Mouse (Mus musculus): ENCODE data around the gene Mafb. TPM values are rescaled to one million over a fixed set of nuclear protein-coding genes. Genes with fewer than 3 reads are reported as not detected.

Mafb gene
- polyA plus RNA-seq, 1 experiment, result 0.02 TPM

GRCm38 (mm10) chr2:160321829-160322228 lies 45.0 kb downstream of the Mafb start:
- Histone ChIP-seq H3K4me2 (ENCODE audit: low read depth) (no peak overlapping the region), H3K27me3 (ENCODE audit: control insufficient read depth, insufficient read depth, insufficient read length) (no peaks in the 10 kb centered on the region), H3K4me3 (no peak overlapping the region)

GRCm38 (mm10) chr2:160318255-160318654 lies 48.6 kb downstream of the Mafb start:
- Histone ChIP-seq H3K27me3 (ENCODE audit: control insufficient read depth, insufficient read depth, insufficient read length) (no peaks in the 10 kb centered on the region), H3ac (ENCODE audit: control insufficient read depth, insufficient read length) (no peak overlapping the region), H3K4me3 (no peak overlapping the region), H3K36me3 (ENCODE audit: control insufficient read depth, insufficient read depth) (no peaks in the 10 kb centered on the region), H3K4me2 (ENCODE audit: low read depth) (no peak overlapping the region), H3K79me2 (ENCODE audit: control insufficient read depth, insufficient read depth) (no peaks in the 10 kb centered on the region)
- TF ChIP-seq MYOG (IDR thresholded peaks at IDR 0.05; ENCODE audit: control insufficient read depth in 1 of 3, insufficient read depth in 1 of 3, insufficient read length in 2 of 3, low read depth in 2 of 3), result no peak
- no peak for TF ChIP-seq MYOD1 (IDR thresholded peaks at IDR 0.05; ENCODE audit: control insufficient read depth in 1 of 3, insufficient read length in 2 of 3, low read depth in 2 of 3)
- TF ChIP-seq SRF (IDR thresholded peaks at IDR 0.05; ENCODE audit: control insufficient read depth, insufficient read length, low read depth), result no peak
- TF ChIP-seq USF1 (IDR thresholded peaks at IDR 0.05; ENCODE audit: low read depth), result no peak
- no peak for TF ChIP-seq TCF3 (IDR thresholded peaks at IDR 0.05; ENCODE audit: insufficient read length, low read depth)
- no peak for TF ChIP-seq TCF12 (IDR thresholded peaks at IDR 0.05; ENCODE audit: insufficient read depth, poor library complexity, severe bottlenecking)
- TF ChIP-seq POLR2A (IDR thresholded peaks at IDR 0.05; ENCODE audit: insufficient read length, low read depth), result no peak
- no peak for TF ChIP-seq REST (IDR thresholded peaks at IDR 0.05; ENCODE audit: insufficient read depth, insufficient read length)
- TF ChIP-seq CEBPB (IDR thresholded peaks at IDR 0.05; ENCODE audit: insufficient read depth, poor library complexity, severe bottlenecking), result no peak
- no peak for TF ChIP-seq E2F4 (IDR thresholded peaks at IDR 0.05; ENCODE audit: insufficient read depth)
- TF ChIP-seq POLR2AphosphoS2 (IDR thresholded peaks at IDR 0.05; ENCODE audit: insufficient read length, low read depth), result no peak
- TF ChIP-seq MAX (IDR thresholded peaks at IDR 0.05; ENCODE audit: low read depth), result no peak

More at GRCm38 (mm10) chr2:160321829-160322228, 45.0 kb downstream of the Mafb start:
- Histone ChIP-seq H3ac (ENCODE audit: control insufficient read depth, insufficient read length) (no peak overlapping the region), H3K79me2 (ENCODE audit: control insufficient read depth, insufficient read depth) (no peaks in the 10 kb centered on the region), H3K36me3 (ENCODE audit: control insufficient read depth, insufficient read depth) (no peaks in the 10 kb centered on the region)
- TF ChIP-seq POLR2AphosphoS2 (IDR thresholded peaks at IDR 0.05; ENCODE audit: insufficient read length, low read depth), result no peak
- TF ChIP-seq MAX (IDR thresholded peaks at IDR 0.05; ENCODE audit: low read depth), result no peak
- TF ChIP-seq TCF3 (IDR thresholded peaks at IDR 0.05; ENCODE audit: insufficient read length, low read depth), result no peak
- TF ChIP-seq MYOD1 (IDR thresholded peaks at IDR 0.05; ENCODE audit: control insufficient read depth in 1 of 3, insufficient read length in 2 of 3, low read depth in 2 of 3), result no peak
- no peak for TF ChIP-seq POLR2A (IDR thresholded peaks at IDR 0.05; ENCODE audit: insufficient read length, low read depth)
- no peak for TF ChIP-seq REST (IDR thresholded peaks at IDR 0.05; ENCODE audit: insufficient read depth, insufficient read length)
- TF ChIP-seq TCF12 (IDR thresholded peaks at IDR 0.05; ENCODE audit: insufficient read depth, poor library complexity, severe bottlenecking), result no peak
- no peak for TF ChIP-seq SRF (IDR thresholded peaks at IDR 0.05; ENCODE audit: control insufficient read depth, insufficient read length, low read depth)

Other genes with a start within 250 kb of the Mafb start
- gene Gm826, start 32.9 kb downstream of the Mafb start, polyA plus RNA-seq (2012; fragmentation: generic; extraction: Trizol), result not detected

All from myocyte (in vitro differentiated cells).